Mouse (Mus musculus): ENCODE data around the gene Spcs3.
A peak's percentile ranks its signal among the peaks of the same experiment; 100 is the strongest.

Spcs3 gene

DNA sequence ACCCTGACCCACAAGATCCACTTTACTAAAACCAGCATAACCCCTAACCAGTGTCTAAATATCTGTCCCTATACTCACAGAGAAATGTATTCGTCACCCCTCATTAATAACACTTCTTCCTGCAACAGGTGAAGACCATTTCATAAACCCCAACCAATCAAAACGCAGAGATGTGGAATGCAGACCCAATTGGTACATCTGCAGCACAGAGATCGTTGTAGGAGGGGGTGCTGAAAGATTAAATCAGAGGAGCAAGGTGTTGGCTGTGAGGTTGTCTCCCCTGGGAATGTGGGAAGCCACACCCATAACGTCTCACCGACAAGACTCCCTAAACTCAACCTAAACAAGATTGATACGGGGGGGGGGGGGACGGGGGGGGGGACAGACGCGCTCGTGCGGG is 21.0 kb downstream of the Spcs3 start:
- no peak for DNase-seq (ENCODE audit: low spot score in 2 of 2)

GRCm38 (mm10) chr8:54508096-54508456 is 21.7 kb downstream of the Spcs3 start:
- DNase-seq (ENCODE audit: low spot score in 2 of 2), result no peak

DNA sequence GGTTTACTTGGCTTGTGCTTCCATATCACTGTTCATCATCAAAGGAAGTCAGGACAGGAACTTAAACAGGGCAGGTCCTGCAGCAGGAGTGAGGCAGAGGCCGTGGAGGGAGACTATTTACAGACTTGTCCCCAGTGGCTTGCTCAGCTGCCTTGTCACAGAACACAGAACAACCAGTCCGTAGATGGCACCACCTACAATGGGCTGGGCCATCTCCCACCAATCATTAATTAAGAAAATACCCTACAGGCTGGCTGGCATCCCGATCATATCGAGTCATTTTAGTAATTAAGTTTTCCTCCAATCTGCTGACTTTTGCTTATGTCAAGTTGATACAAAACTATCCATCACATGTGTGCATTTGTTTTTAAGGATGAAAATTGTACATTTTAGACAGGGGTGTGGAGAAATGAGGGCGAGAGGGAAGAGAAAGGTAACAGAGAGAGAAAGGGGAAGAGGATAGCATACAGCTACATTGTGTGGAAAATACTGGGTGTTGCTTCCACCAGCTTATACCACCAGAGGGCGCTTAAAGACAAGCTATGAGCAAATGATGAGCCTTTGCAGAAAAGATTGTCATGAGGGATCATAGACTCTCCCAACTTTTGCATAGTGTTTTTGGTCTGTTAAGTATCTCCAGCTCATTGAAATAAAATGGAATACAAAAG is 22.2 kb downstream of the Spcs3 start:
- peak; percentile 76 to 78 for DNase-seq (ENCODE audit: low spot score in 2 of 2)

DNA sequence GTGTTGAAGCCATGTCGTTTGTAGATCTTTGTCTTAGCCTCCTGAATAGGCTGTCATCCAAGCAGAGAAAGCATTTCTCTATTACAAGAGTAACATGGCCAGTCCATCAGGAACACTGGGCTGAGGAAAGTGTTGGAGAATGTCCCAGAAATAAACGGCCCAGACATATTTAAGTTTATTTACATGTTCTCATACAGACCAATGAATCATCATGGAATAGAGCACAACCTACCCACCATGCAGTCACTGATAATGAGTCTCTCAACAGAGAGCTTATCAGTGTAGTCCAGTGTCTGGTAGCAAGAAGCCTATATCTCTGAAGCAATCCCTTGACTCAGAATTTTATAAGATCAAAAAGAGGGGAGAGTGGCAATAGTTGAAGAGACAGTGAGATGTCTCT is 24.7 kb downstream of the Spcs3 start:
- DNase-seq (ENCODE audit: low spot score in 2 of 2), result no peak

GRCm38 (mm10) chr8:54503104-54503503 is 26.7 kb downstream of the Spcs3 start:
- no peak for DNase-seq (ENCODE audit: low spot score in 2 of 2)

DNA sequence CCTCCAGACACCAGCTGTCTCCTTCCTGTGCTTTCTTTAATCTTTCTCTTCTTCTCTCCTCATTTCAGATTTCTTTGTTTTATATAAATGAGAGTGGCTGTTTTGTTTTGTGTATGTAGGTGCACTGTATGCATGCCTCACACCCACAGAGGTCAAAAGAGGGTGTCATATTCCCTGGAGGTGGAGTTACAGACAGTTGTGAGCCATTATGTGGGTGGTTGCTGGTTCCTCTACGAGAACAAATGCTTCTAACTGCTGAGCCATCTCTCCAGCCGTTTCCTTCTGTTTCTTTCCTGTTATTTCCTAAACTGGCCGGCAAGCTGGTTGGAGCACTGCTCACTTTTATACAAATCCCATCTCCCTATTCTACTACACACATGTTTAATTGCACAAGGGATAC is 35.9 kb downstream of the Spcs3 start:
- no peak for DNase-seq (ENCODE audit: low spot score in 2 of 2)

- DNase-seq (ENCODE audit: low spot score in 2 of 2), result no peak
These were observed 36.7 kb downstream of the Spcs3 start for GRCm38 (mm10) chr8:54493110-54493509.

DNA sequence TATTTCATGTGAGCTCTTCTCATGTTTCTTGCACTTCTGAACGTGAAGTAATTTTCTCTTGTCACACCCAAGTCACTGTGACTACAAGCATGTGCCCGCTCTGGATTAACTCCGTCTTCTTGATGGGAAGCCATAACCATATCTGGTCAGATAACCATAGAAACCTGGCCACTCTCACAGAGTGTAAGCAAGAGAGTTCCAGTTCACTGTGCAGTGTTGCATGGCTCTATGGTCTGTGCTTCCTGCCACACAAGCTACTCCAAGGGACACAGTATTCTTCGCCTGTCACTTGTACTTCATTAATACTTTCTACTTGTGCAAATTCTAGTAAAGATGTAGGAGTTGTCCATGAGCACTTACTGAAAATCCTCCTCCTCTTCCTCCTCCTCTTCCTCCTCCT is 37.9 kb downstream of the Spcs3 start:
- DNase-seq (ENCODE audit: low spot score in 2 of 2), result no peak

- no peak for DNase-seq (ENCODE audit: low spot score in 2 of 2)
These were observed 38.6 kb downstream of the Spcs3 start for GRCm38 (mm10) chr8:54491057-54491690.

- no peak for DNase-seq (ENCODE audit: low spot score in 2 of 2)
These were observed 41.4 kb downstream of the Spcs3 start for GRCm38 (mm10) chr8:54488437-54488836.

GRCm38 (mm10) chr8:54486555-54487273 is 43.1 kb downstream of the Spcs3 start:
- DNase-seq (ENCODE audit: low spot score in 2 of 2), result no peak
